ENCODE assay signal across 8 mouse cellular contexts in genomic region chr1:52119691-52120090, GRCm38 (mm10). TPM values are rescaled to one million over a fixed set of nuclear protein-coding genes. Genes with fewer than 3 reads are reported as not detected.
DNase-seq lines count a peak whose midpoint lies in the region; ATAC-seq and TF ChIP-seq lines count a peak whose summit lies in the region.

No protein-coding gene starts in this region.

- H3K36me3 ChIP-seq in hindbrain, embryonic 13.5 days, result no peaks in the 10 kb centered on the region

- peak; percentile 23 for ATAC-seq in common myeloid progenitor, adult 5-6 weeks (replicated peaks; ENCODE audit: low read depth, poor library complexity, severe bottlenecking)
- ATAC-seq in hindbrain, embryonic 13.5 days (ENCODE audit: low FRiP score), result peak; percentile 41

- H3K27ac ChIP-seq in gastrocnemius, adult 2 months, result peak overlapping the region; percentile 95
- peak overlapping the region; percentile 53; the same call in 1 of the 2 replicates for H3K27ac ChIP-seq in hindbrain, embryonic 13.5 days

- no peak for TF ChIP-seq CTCF in gastrocnemius, adult 2 months (IDR thresholded peaks at IDR 0.05)

- H3K4me2 ChIP-seq in hindbrain, embryonic 13.5 days, result peak overlapping the region; percentile 93

- under 1% methylated on average over 20 of the region's 20 CpGs for WGBS in hindbrain, embryonic 13.5 days

- peak overlapping the region; percentile 93 for H3K4me3 ChIP-seq in gastrocnemius, adult 2 months
- peak overlapping the region; percentile 84 for H3K4me3 ChIP-seq in hindbrain, embryonic 13.5 days

- peak overlapping the region; percentile 82 for H3K9ac ChIP-seq in hindbrain, embryonic 13.5 days

- H3K4me1 ChIP-seq in hindbrain, embryonic 13.5 days (replicated peaks), result peaks cover 13% of the 10 kb centered on the region

- intact Hi-C loops in gastrocnemius, adult 2 months (cut with DNase I), result loop anchor here (5.0 kb wide), 1 partner anchor 113 kb away; the partner anchor contains the start of gene Gls

- 0 out of 2 replicates have a peak, but pooled peaks cover 5% of the 10 kb centered on the region for H3K27me3 ChIP-seq in hindbrain, embryonic 13.5 days

- no peaks in the 10 kb centered on the region for H3K9me3 ChIP-seq in hindbrain, embryonic 13.5 days

- DNase-seq in gastrocnemius, adult 2 months, result no peak
- DNase-seq in gastrocnemius, adult 18-20 months (ENCODE audit: low spot score), result no peak
- peak; percentile 36 for DNase-seq in 416B (ENCODE audit: low read depth)
- DNase-seq in lung, postnatal 36 days, result peak; percentile 21
- DNase-seq in frontal cortex, postnatal 25 days (ENCODE audit: low spot score in 2 of 2), result no peak
- DNase-seq in urinary bladder, postnatal 10 days (ENCODE audit: low spot score), result no peak

RNA-seq across cellular contexts. Expression of gene Stat1, which starts 0.5 kb away (rescaled TPM):
- total RNA-seq in gastrocnemius, adult 2 months (2021), result 10 to 100 TPM in 1 of 2 experiments, 1 to 10 TPM in 1; 9.2 to 16.4 TPM
- total RNA-seq in gastrocnemius, adult 18-20 months (2021), result 10 to 100 TPM; 11.7 to 11.8 TPM
- total RNA-seq in common myeloid progenitor, adult 5-6 weeks (2017), result 56.1 and 61.3 TPM in 2 replicates
- 13.4 and 13.9 TPM in 2 replicates for polyA plus RNA-seq in hindbrain, embryonic 13.5 days (2015; fragmentation: Nextera tagmentation; extraction: Ambion mirVana)

Comparison
In these comparisons a context has a peak if more than half of its experiments do, and no peak if none do; other contexts are left out.
1. DNase-seq: peak in 416B (single experiment) and lung, postnatal 36 days (single experiment); none in gastrocnemius, adult 2 months (single experiment), gastrocnemius, adult 18-20 months (single experiment), frontal cortex, postnatal 25 days (0 of 2) and urinary bladder, postnatal 10 days (single experiment).